Mouse (Mus musculus) hindbrain, embryonic 16.5 days (tissue): ENCODE data around the gene Nav3. TPM values are rescaled to one million over a fixed set of nuclear protein-coding genes. Genes with fewer than 3 reads are reported as not detected.
A peak's percentile ranks its signal among the peaks of the same experiment; 100 is the strongest.

Experiments
- ATAC-seq: fragments of 200-750 bp; cut with Nextera tagmentation; 2 replicates; pipeline ENCODE4 v1.8.0; 2017; ENCODE audit warnings: moderate TSS enrichment, moderate library complexity
- H3K27ac ChIP-seq: fragments of 300-500 bp; sonication (generic); 2 replicates; pipeline ENCODE4 v1.5.1; 2014; ENCODE audit warnings: low read depth, mild to moderate bottlenecking, control low read depth, low read length, moderate library complexity
- H3K27me3 ChIP-seq: fragments of 300-500 bp; sonication (generic); replicated peaks from 2 replicates; pipeline ENCODE4 v1.6.1; 2014; ENCODE audit warnings: low read length; ENCODE audit not compliant: control insufficient read depth, insufficient read depth
- H3K36me3 ChIP-seq: fragments of 300-500 bp; sonication (generic); 2 replicates; pipeline ENCODE4 v1.6.1; 2014; ENCODE audit warnings: mild to moderate bottlenecking, low read length, moderate library complexity, mixed read lengths; ENCODE audit not compliant: control insufficient read depth, insufficient read depth
- H3K4me1 ChIP-seq: fragments of 300-500 bp; sonication (generic); 2 replicates; pipeline ENCODE4 v1.6.1; 2014; ENCODE audit warnings: low read depth, low read length; ENCODE audit not compliant: control insufficient read depth, insufficient read depth
- H3K4me2 ChIP-seq: fragments of 300-500 bp; sonication (generic); 2 replicates; pipeline ENCODE4 v1.6.1; 2014; ENCODE audit warnings: mild to moderate bottlenecking, low read length, control low read depth, moderate library complexity
- H3K4me3 ChIP-seq: fragments of 300-500 bp; sonication (generic); 2 replicates; pipeline ENCODE4 v1.5.1; 2014; ENCODE audit warnings: mild to moderate bottlenecking, low read length, control low read depth, moderate library complexity
- H3K9ac ChIP-seq: fragments of 300-500 bp; sonication (generic); 2 replicates; pipeline ENCODE4 v1.6.1; 2014; ENCODE audit warnings: low read depth, mild to moderate bottlenecking, control low read depth, low read length, moderate library complexity
- H3K9me3 ChIP-seq: fragments of 300-500 bp; sonication (generic); 2 replicates; pipeline ENCODE4 v1.6.1; 2014; ENCODE audit warnings: mild to moderate bottlenecking, low read length, moderate library complexity; ENCODE audit not compliant: control insufficient read depth
- WGBS: fragments of 180-500 bp; shearing (Covaris S2); extraction: QIAGEN DNeasy Blood & Tissue Kit; methylation state at CpG from one replicate; pipeline ENCODE4 v1.1.7; 2014; 5-methylcytosine and 5-hydroxymethylcytosine counted together
- polyA plus RNA-seq: library from polyadenylated mRNA; unstranded; fragments of >200 nt; fragmentation: Nextera tagmentation; extraction: Ambion mirVana; gene quantifications from 2 replicates; pipeline ENCODE4 v1.2.1, GENCODE M21; 2015

Gene Nav3
- polyA plus RNA-seq, 1 experiment from 2014 or later: 16.6 TPM

DNA sequence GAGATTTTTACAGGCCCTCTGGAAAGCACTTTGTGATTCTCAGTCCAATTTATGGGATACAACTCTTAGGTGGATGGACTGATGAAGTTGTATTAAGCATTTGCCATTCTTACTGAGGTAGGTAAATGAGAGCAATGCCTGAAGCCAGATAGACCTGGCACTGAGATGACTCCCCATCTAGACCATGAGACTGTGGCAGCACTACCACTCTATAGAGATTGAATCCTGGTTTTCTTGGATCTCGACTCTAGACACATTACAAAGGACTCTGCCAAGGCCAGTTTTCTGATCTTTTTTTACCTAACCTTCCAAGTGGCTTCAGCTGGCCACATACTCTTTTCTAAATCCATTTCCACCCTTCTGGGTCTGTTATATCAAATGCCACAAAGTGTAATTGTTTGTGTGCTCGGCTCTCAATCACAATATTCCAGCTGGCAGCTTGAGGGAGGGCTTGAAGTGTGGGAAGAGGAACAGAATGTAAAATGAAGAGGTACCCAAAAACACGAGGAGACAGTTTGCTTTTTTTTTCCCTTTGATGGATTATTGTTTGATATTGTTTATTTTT, 756.2 kb downstream of the Nav3 start:
- H3K36me3 ChIP-seq: no peaks in the 10 kb centered on the region
- 55% methylated on average over 3 of the region's 3 CpGs for WGBS
- peak; percentile 60 for ATAC-seq
- no peak overlapping the region for H3K4me2 ChIP-seq
- H3K4me1 ChIP-seq: no peaks in the 10 kb centered on the region
- no peak overlapping the region for H3K9ac ChIP-seq
- no peak overlapping the region for H3K4me3 ChIP-seq
- no peaks in the 10 kb centered on the region for H3K9me3 ChIP-seq
- H3K27ac ChIP-seq: no peak overlapping the region
- H3K27me3 ChIP-seq: no peaks in the 10 kb centered on the region

GRCm38 (mm10) chr10:109690564-109690963, 765.4 kb downstream of the Nav3 start:
- WGBS: 56% methylated on average over 3 of the region's 3 CpGs
- Histone ChIP-seq H3K27ac (no peak overlapping the region), H3K4me3 (no peak overlapping the region), H3K36me3 (no peaks in the 10 kb centered on the region), H3K9me3 (no peaks in the 10 kb centered on the region), H3K9ac (no peak overlapping the region), H3K27me3 (no peaks in the 10 kb centered on the region), H3K4me2 (no peak overlapping the region), H3K4me1 (no peaks in the 10 kb centered on the region)
- ATAC-seq: no peak

DNA sequence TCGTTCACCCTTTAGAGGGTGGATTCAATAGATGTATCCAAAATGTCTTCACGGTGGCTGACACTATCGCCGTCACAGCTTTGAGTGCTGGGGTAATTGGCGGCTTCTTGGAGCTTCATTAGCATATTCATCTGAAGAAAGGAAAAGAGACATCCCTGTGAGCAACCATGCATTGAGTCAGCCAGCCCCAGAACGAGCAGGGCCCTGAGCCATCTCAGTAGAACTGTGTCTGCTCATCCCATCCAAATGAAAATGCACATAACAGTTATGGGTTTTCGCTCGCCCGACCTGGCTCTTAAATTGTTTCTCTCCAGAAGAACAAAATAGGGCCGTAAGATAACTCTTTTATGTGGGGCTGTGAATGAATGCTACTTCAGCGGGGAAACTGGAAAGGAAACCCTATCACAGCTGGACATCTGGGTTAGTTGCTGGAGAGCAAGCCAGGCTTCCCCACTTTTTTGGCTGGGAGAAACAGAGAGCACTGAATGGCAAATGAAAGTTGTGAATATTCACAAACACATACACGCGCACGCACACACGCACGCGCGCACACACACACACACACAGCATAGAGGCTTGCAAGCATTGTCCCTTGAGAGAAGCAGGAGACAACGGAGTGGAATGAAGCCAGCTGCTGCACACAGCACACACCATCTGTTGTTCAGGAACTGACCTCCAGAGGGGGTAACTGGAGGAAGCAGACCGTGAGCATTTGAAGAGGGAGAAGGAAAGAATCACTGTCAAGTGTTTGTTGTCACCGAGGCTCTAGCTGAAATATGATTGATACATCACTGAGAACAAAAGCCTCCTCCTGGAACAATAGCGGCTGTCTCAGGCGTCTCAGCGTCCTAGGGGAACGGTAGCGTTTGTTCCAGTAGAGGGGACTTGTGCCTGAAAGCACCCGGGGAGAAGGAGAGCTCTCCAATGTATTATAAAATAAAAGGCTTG, 771.6 kb downstream of the Nav3 start:
- WGBS: 9% methylated on average over 27 of the region's 27 CpGs
- Histone ChIP-seq H3K9ac (peak overlapping the region; percentile 50), H3K36me3 (no peaks in the 10 kb centered on the region), H3K27me3 (no peaks in the 10 kb centered on the region), H3K9me3 (no peaks in the 10 kb centered on the region), H3K4me2 (peak overlapping the region; percentile 62), H3K4me3 (peak overlapping the region; percentile 30), H3K4me1 (peaks cover 8% of the 10 kb centered on the region), H3K27ac (peak overlapping the region; percentile 83)
- peak; percentile 97 for ATAC-seq

DNA sequence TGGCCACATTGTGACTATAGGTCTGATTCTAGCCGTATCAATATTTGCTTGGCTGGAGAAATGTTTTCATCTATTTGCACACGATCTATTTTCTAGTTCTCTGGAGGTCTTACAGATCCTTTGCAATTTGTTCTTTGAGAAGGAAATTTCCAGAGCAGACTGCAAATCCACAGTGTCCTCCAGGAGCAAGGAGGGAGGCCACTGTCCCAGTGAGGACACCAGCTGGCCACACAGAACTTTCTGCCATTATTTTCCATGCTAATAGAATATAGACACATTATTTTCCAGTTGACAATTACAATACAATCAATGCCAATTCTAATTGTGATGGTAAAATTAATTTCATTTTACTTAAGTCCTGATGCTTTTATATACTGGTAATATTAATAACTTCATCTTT, 783.1 kb downstream of the Nav3 start:
- H3K4me1 ChIP-seq: no peaks in the 10 kb centered on the region
- no peaks in the 10 kb centered on the region for H3K36me3 ChIP-seq
- WGBS: 83% methylated on average over 2 of the region's 2 CpGs
- no peak overlapping the region for H3K9ac ChIP-seq
- H3K27ac ChIP-seq: no peak overlapping the region
- ATAC-seq: no peak
- no peak overlapping the region for H3K4me2 ChIP-seq
- H3K9me3 ChIP-seq: no peaks in the 10 kb centered on the region
- no peak overlapping the region for H3K4me3 ChIP-seq
- no peaks in the 10 kb centered on the region for H3K27me3 ChIP-seq

GRCm38 (mm10) chr10:109667453-109667852, 788.6 kb downstream of the Nav3 start:
- Histone ChIP-seq H3K4me3 (no peak overlapping the region), H3K4me2 (no peak overlapping the region), H3K4me1 (no peaks in the 10 kb centered on the region), H3K36me3 (no peaks in the 10 kb centered on the region), H3K9me3 (no peaks in the 10 kb centered on the region), H3K9ac (no peak overlapping the region), H3K27me3 (no peaks in the 10 kb centered on the region), H3K27ac (no peak overlapping the region)
- WGBS: 66% methylated on average over 4 of the region's 4 CpGs
- ATAC-seq: no peak

DNA sequence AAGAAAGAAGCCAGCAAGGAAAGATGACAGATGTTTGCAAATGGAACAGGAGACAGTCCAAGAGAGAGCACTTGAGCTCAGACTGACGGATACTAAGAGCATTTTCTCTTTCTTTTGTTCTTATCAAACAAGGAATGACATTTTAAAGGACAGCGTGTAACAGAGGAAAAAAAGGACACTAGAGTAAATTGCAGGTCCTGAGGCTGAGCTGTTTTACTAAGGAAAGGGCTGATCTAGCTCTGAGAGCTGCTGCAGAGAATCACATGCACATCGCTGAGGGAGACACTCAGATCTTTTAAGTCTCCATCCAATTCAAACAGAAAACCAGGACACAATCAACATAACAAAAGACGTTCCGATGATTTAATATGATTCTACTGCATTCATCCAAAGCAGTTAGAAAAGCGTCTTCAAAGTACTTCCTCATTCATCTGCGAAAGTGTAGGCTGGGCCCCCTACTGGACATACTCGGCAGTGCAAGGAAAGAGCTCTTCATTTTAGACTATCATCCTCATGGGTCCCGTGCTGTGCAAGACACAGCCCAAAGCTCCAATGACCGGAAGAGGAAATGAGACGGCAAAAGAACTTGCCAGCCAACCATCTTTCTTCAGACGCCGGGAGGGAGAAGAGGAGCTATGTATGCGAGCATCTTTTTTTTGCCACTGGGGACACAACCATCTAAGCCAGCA, 791.2 kb downstream of the Nav3 start:
- 22% methylated on average over 14 of the region's 14 CpGs for WGBS
- ATAC-seq: peak; percentile 71; the same call in 1 of the 2 replicates
- no peaks in the 10 kb centered on the region for H3K9me3 ChIP-seq
- H3K36me3 ChIP-seq: no peaks in the 10 kb centered on the region
- no peak overlapping the region for H3K27ac ChIP-seq
- H3K4me3 ChIP-seq: no peak overlapping the region
- no peaks in the 10 kb centered on the region for H3K27me3 ChIP-seq
- no peaks in the 10 kb centered on the region for H3K4me1 ChIP-seq
- H3K4me2 ChIP-seq: peak overlapping the region; percentile 38
- no peak overlapping the region for H3K9ac ChIP-seq

- H3K27me3 ChIP-seq: no peaks in the 10 kb centered on the region
- no peak overlapping the region for H3K9ac ChIP-seq
- peaks cover 3% of the 10 kb centered on the region; the same call in 1 of the 2 replicates for H3K4me1 ChIP-seq
- H3K4me3 ChIP-seq: no peak overlapping the region
- H3K4me2 ChIP-seq: no peak overlapping the region
- peak; percentile 82 for ATAC-seq
- 48% methylated on average over 7 of the region's 7 CpGs for WGBS
- no peaks in the 10 kb centered on the region for H3K36me3 ChIP-seq
- H3K27ac ChIP-seq: no peak overlapping the region
- no peaks in the 10 kb centered on the region for H3K9me3 ChIP-seq
Measured at GRCm38 (mm10) chr10:109651516-109651915, 804.5 kb downstream of the Nav3 start.

DNA sequence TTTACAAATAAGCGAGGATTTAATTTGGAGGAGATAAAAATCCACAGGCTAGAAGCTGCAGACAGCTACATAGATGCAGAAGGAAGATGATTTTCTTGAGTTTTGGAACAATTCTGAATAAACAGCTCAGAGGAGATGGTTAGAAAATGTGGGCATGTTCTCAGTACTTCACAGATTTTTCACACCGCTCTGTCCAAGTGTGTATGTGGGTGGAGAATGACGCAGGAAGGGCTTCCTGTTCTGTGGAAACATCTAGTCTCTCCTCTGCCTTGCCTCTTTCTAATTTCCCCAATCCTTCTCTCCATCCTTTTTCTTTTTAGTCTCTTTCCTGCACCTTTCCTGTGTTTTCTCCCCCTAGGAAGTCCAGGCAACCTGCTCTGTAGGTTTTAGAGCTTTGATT, 812.4 kb downstream of the Nav3 start:
- no peaks in the 10 kb centered on the region for H3K4me1 ChIP-seq
- H3K4me3 ChIP-seq: no peak overlapping the region
- H3K27me3 ChIP-seq: no peaks in the 10 kb centered on the region
- no peaks in the 10 kb centered on the region for H3K36me3 ChIP-seq
- no peak overlapping the region for H3K27ac ChIP-seq
- no peak overlapping the region for H3K9ac ChIP-seq
- no peak for ATAC-seq
- WGBS: 92% methylated on average over 3 of the region's 3 CpGs
- H3K9me3 ChIP-seq: no peaks in the 10 kb centered on the region
- no peak overlapping the region for H3K4me2 ChIP-seq

DNA sequence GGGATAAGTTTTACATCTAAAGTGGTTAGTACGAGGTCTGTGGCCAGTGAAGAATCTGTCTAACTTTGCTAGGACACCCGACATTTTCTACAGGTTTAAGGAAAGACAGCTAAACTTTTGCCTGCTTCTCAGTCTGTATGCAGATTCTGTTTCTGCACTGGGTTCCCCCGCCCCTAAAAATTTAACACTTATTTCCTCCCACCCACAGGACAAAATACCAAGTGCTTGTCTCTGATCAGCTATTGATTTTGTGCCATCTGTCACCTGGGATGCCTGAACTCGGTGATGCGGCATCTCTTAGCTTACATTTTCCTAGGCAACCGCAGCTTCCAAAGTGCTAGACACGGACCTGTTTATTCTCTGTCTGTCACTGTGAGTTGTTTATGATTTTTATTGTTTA, 814.2 kb downstream of the Nav3 start:
- Histone ChIP-seq H3K27me3 (no peaks in the 10 kb centered on the region), H3K9ac (no peak overlapping the region), H3K36me3 (no peaks in the 10 kb centered on the region), H3K27ac (no peak overlapping the region), H3K9me3 (no peaks in the 10 kb centered on the region), H3K4me1 (no peaks in the 10 kb centered on the region), H3K4me2 (no peak overlapping the region), H3K4me3 (no peak overlapping the region)
- 58% methylated on average over 7 of the region's 7 CpGs for WGBS
- no peak for ATAC-seq
